Comparison of ENCODE assay signal across 23 mouse cellular contexts in genomic region chr7:68740763-68741162, GRCm38 (mm10). TPM values are rescaled to one million over a fixed set of nuclear protein-coding genes. Genes with fewer than 3 reads are reported as not detected.
DNase-seq lines count a peak whose midpoint lies in the region; ATAC-seq and TF ChIP-seq lines count a peak whose summit lies in the region.
"Had no signal": no experiment of that assay in that cellular context is flagged by ENCODE, and none has a peak within 500 bp of the region (broad histone marks: within the 10 kb centered on the region; RNA-seq: fewer than 3 reads in every experiment).

No protein-coding gene starts in this region.

- no peaks in the 10 kb centered on the region for H3K27me3 ChIP-seq in intestine, postnatal 0 days (replicated peaks; ENCODE audit: control insufficient read depth, insufficient read depth, low read length)
- no peaks in the 10 kb centered on the region for H3K27me3 ChIP-seq in intestine, embryonic 15.5 days (replicated peaks)
- H3K27me3 ChIP-seq in hindbrain, postnatal 0 days (ENCODE audit: insufficient read depth, low read length), result no peaks in the 10 kb centered on the region
- H3K27me3 ChIP-seq: embryonic facial prominence, embryonic 13.5 days; embryonic facial prominence, embryonic 15.5 days; forebrain, embryonic 13.5 days; forebrain, embryonic 15.5 days had no signal

- 0 out of 2 replicates have a peak, but pooled peaks have one; percentile 5 for ATAC-seq in intestine, postnatal 0 days
- no peak for ATAC-seq in intestine, embryonic 15.5 days
- no peak for ATAC-seq in hindbrain, postnatal 0 days
- ATAC-seq: forebrain, embryonic 13.5 days; forebrain, embryonic 15.5 days; forebrain, postnatal 0 days had no signal

- no peak overlapping the region for H3K4me3 ChIP-seq in intestine, postnatal 0 days (ENCODE audit: low read depth, low read length)
- H3K4me3 ChIP-seq in intestine, embryonic 15.5 days (replicated peaks), result no peak overlapping the region
- no peak overlapping the region for H3K4me3 ChIP-seq in hindbrain, postnatal 0 days (ENCODE audit: low read length)
- H3K4me3 ChIP-seq: embryonic facial prominence, embryonic 13.5 days; embryonic facial prominence, embryonic 15.5 days; erythroblast, embryonic 14.5 days; forebrain, embryonic 13.5 days; forebrain, embryonic 15.5 days had no signal

- H3K9ac ChIP-seq in intestine, postnatal 0 days (ENCODE audit: low read depth, low read length), result no peak overlapping the region
- H3K9ac ChIP-seq in intestine, embryonic 15.5 days, result no peak overlapping the region
- no peak overlapping the region for H3K9ac ChIP-seq in hindbrain, postnatal 0 days (replicated peaks; ENCODE audit: low read length)
- H3K9ac ChIP-seq: embryonic facial prominence, embryonic 13.5 days; embryonic facial prominence, embryonic 15.5 days; forebrain, embryonic 13.5 days; forebrain, embryonic 15.5 days; forebrain, postnatal 0 days had no signal

- no peak overlapping the region for H3K4me2 ChIP-seq in intestine, postnatal 0 days (replicated peaks; ENCODE audit: low read depth)
- H3K4me2 ChIP-seq in intestine, embryonic 15.5 days (replicated peaks), result no peak overlapping the region
- H3K4me2 ChIP-seq in hindbrain, postnatal 0 days (ENCODE audit: low read depth, low read length), result no peak overlapping the region
- H3K4me2 ChIP-seq: embryonic facial prominence, embryonic 13.5 days; embryonic facial prominence, embryonic 15.5 days; forebrain, embryonic 13.5 days; forebrain, embryonic 15.5 days had no signal

- no peaks in the 10 kb centered on the region for H3K4me1 ChIP-seq in intestine, postnatal 0 days (replicated peaks; ENCODE audit: control insufficient read depth, insufficient read depth, low read length)
- H3K4me1 ChIP-seq in intestine, embryonic 15.5 days (replicated peaks), result peaks cover 2% of the 10 kb centered on the region; the same call in 1 of the 2 replicates
- H3K4me1 ChIP-seq in hindbrain, postnatal 0 days (ENCODE audit: insufficient read depth, low read length), result peaks cover 2% of the 10 kb centered on the region; the same call in 1 of the 2 replicates
- H3K4me1 ChIP-seq: embryonic facial prominence, embryonic 15.5 days had no signal

- WGBS in intestine, postnatal 0 days, result 96% methylated on average over 6 of the region's 6 CpGs
- 95% methylated on average over 6 of the region's 6 CpGs for WGBS in intestine, embryonic 15.5 days
- 97% methylated on average over 6 of the region's 6 CpGs for WGBS in hindbrain, postnatal 0 days

- peaks cover 77% of the 10 kb centered on the region for H3K36me3 ChIP-seq in intestine, postnatal 0 days (ENCODE audit: control insufficient read depth, insufficient read depth)
- H3K36me3 ChIP-seq in intestine, embryonic 15.5 days, result peaks cover 29% of the 10 kb centered on the region
- peaks cover 59% of the 10 kb centered on the region for H3K36me3 ChIP-seq in hindbrain, postnatal 0 days (ENCODE audit: insufficient read depth, low read length)

- no peaks in the 10 kb centered on the region for H3K9me3 ChIP-seq in intestine, postnatal 0 days (ENCODE audit: control insufficient read depth)
- H3K9me3 ChIP-seq in intestine, embryonic 15.5 days, result no peaks in the 10 kb centered on the region
- H3K9me3 ChIP-seq in hindbrain, postnatal 0 days (ENCODE audit: low read length), result no peaks in the 10 kb centered on the region
- H3K9me3 ChIP-seq: embryonic facial prominence, embryonic 13.5 days; embryonic facial prominence, embryonic 15.5 days; forebrain, embryonic 13.5 days; forebrain, embryonic 15.5 days had no signal

- peak; percentile 77 for DNase-seq in fat pad, adult 2 months (ENCODE audit: extremely low read depth, low read depth, low spot score)
- DNase-seq in gonadal fat pad, adult 2 months (ENCODE audit: low read depth), result peak; percentile 77
- no peak for DNase-seq in hindbrain, postnatal 0 days (ENCODE audit: low spot score)
- DNase-seq: adrenal gland, adult 2 months; adrenal gland, postnatal 10 days; adrenal gland, postnatal 25 days; cerebellum, adult 11 months; cerebellum, adult 18-20 months; cerebellum, adult 8-10 months; cerebellum, adult 9-11 months; cerebellum, postnatal 14 days; cerebellum, postnatal 36 days; embryo, embryonic 11 days; forebrain, postnatal 0 days had no signal

- no peak overlapping the region for H3K27ac ChIP-seq in intestine, postnatal 0 days (ENCODE audit: low read depth, low read length)
- H3K27ac ChIP-seq in intestine, embryonic 15.5 days, result no peak overlapping the region
- H3K27ac ChIP-seq in hindbrain, postnatal 0 days, result no peak overlapping the region
- H3K27ac ChIP-seq: embryonic facial prominence, embryonic 13.5 days; embryonic facial prominence, embryonic 15.5 days; forebrain, embryonic 13.5 days; forebrain, embryonic 15.5 days had no signal

- TF ChIP-seq CTCF in intestine, postnatal 0 days (IDR thresholded peaks at IDR 0.05; ENCODE audit: low read depth), result no peak
- no peak for TF ChIP-seq CTCF in hindbrain, postnatal 0 days (IDR thresholded peaks at IDR 0.05; ENCODE audit: low read depth)

RNA-seq across cellular contexts. Expression of gene Arrdc4, which starts 8.3 kb away (rescaled TPM):
- polyA plus RNA-seq in intestine, postnatal 0 days (2015; fragmentation: Nextera tagmentation; extraction: Ambion mirVana), result 104 and 107 TPM in 2 replicates
- polyA plus RNA-seq in intestine, embryonic 15.5 days (2015; fragmentation: Nextera tagmentation; extraction: Ambion mirVana), result 28.2 and 29.6 TPM in 2 replicates
- 13.8 and 14.6 TPM in 2 replicates for polyA plus RNA-seq in gonadal fat pad, adult 2 months (2012; rRNA removed)
- total RNA-seq in hindbrain, postnatal 0 days (2014; rRNA removed), result 56.7 and 74.9 TPM in 2 replicates
- 45.7 and 54.3 TPM in 2 replicates for polyA plus RNA-seq in hindbrain, postnatal 0 days (2015; fragmentation: Nextera tagmentation; extraction: Ambion mirVana)
- total RNA-seq: MEL had no signal
- polyA plus RNA-seq: C2C12 had no signal
